Mouse (Mus musculus): ENCODE results near the gene Adamtsl5.
"Not testable (repeated sequence)": the region's sequence is repeated elsewhere in the genome, so short reads cannot be mapped to it uniquely, and the experiment has no call there.

Gene Adamtsl5

DNA sequence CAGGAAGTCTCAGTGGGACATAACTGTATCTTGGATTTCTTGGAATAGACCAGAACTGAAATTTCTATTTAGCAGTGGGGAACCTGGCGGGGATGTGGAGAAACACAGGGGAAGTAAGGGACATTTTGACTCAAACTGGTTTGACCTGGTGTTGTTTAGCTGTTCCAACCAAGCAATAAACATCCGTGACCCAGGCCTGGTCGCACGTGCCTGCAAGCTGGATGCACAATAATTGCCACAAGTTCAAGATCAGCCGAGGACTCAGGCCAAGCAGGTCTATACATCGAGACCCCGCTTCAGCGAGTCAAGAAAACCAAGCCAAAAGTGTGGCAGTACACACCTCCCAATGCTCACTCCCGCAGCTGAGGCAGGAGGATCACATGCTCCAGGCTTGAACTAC is 23.8 kb upstream of the Adamtsl5 start:
- no peak for DNase-seq (ENCODE audit: low spot score in 2 of 2)

DNA sequence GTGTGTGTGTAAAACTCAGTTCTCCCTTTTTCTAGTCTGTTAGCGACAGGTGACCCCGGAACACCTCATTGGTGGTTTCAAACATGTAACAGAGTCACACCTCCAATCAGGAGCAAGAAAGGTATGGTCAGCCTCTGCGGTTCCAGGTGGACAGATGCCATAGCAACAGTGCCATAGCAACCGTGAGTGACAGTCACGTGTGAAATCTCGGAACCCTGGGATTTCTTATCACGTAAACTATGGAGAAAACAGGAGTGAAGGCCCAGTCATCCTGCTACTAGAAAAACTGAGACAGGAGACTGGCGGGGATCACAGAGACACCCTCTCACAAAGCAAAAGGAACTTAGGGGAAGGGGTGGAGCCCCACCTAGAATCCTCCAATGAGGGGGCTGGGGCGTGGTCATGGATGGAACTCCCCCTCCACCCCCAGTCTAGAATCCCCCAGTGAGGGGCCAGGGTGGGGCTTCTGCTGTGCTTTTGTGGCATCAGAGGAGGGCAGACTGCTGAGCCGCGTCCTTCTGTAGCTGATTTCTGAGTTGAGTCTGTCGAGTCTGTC is 23.3 kb upstream of the Adamtsl5 start:
- DNase-seq (ENCODE audit: low spot score in 2 of 2): peak; percentile 69 to 86

DNA sequence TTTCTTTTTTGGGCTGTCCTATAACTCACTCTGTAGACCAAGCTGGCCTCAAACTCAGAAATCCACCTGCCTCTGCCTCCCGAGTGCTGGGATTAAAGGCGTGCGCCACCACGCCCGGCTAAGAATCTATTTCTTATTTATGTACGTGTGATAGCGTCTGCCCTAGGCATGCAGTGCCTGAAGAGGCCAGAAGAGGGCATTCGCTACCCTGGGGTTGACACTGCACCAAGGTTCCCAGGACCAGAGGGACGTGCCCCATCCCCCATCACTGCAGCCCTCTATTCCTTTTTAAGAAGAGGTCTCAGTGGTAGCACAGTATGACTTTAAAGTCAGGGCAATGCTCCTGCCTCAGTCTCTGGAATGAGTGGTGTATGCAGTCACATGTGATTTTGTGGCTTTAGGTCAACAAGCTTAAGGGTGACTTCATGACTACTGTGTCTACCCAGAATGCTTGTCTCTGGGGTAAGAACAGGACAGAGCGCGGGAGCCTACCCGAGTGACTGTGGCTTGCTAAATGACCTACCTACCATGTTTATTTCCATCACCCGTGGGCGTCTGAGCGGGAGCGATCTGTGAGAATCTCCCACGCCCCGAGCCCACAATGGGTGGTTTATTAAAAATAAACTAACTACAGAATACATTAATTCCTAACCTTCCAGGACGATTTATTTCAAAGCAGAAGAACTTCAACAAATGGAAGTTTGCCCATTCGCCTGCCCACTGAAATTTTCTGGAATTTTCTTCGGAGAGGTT is 22.0 kb upstream of the Adamtsl5 start:
- peak in 1 of 2 experiments; percentile 37 for DNase-seq (ENCODE audit: low spot score in 2 of 2)

DNA sequence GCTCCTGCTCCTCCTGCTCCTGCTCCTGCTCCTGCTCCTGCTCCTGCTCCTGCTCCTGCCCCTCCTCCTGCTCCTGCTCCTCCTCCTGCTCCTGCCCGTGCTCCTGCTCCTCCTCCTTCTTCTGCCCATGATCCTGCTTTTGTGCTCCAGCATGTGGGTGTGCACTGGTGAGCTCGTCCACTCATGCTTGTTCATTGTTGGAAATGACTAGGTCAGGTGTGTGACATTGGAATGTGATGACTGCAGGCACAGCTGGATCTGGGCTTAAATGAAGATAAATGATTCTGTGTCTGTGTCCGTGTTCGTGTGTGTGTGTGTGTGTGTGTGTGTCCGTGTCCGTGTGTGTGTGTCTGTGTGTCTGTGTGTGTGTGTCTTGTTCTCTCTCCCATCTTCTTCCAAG is 20.2 kb upstream of the Adamtsl5 start:
- no peak for DNase-seq (ENCODE audit: low spot score in 2 of 2)

DNA sequence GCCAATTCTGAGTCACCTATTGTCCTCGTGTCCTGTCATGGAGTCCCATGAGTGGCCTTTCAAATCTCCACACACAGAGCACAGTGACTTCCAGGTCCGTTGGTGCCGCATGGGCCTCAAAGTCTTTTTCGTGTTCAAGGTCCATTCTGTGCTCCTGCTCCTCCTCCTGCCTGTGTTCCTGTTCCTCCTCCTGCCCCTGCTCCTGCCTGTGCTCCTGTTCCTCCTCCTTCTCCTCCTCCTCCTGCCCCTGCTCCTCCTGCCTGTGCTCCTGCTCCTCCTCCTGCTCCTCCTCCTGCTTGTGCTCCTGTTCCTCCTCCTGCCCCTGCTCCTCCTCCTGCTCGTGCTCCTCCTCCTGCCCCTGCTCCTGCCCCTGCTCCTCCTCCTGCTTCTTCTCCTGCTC is 19.7 kb upstream of the Adamtsl5 start:
- DNase-seq (ENCODE audit: low spot score in 2 of 2): no peak

DNA sequence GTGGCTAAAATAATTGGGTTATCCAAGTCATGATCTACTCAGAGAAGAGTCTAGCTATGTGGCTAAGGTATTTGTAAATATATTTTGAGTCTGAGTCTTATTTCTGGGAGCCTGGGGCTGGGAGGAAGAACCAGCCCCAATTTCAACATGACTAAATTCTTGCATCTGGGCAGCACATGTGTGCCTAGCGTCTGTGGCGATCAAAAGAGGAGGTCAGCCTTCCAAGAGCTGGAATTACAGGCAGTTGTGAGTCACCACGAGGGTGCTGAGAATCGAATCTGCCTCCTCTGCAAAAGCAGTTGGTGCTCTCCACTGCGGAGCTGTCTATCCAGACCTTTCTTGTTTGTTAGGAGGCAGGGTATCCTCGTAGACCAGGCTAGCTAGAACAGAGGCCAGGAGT is 17.5 kb upstream of the Adamtsl5 start:
- DNase-seq (ENCODE audit: low spot score in 2 of 2): no peak

DNA sequence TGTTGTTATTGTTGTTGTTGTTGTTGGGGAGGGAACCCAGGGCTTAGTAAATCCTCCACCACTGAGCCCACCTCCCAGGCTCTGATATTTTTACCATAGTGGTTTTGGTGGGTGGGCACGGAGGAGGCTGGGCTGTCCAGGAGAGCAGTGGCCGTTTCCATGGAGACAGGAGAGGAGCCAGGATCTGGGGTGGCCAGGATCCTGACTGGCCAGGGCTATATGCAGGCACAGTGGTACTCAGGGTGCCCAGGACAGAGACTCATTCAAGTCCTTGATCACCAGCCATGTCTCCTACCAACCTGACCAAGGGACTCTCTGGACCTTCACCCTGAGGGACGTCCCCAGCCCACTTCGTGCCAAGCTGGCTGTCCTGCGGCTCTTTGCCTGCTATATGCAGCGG is 15.5 kb upstream of the Adamtsl5 start:
- no peak for DNase-seq (ENCODE audit: low spot score in 2 of 2)

DNA sequence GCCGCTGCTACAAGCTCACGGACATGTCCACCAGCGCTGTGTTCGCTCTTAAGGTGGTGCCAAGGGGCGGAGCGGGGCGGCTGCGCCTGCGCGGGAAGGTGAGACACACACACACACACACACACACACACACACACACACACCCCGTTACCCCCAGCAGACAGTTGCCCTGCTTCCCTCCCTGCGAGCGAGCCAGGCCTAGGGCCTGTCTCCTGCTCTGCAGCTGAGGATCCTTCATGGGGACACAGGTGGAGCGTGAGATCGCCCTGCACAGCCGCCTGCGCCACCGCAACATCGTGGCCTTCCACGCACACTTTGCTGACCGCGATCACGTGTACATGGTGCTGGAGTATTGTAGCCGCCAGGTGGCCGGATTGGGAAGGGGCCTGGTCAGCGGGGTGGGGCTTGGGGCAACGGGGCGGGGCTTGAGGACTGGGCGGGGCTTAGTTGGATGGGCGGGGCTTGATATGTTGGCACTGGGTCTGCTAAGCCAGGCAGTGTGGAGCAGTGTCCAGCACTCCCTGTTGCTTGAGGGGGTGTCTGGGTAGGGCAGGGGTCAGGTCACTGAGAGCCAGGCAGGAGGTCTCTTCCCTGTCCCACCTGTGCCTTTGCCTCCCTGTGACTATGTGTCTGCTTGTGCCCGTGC is 9.9 kb upstream of the Adamtsl5 start:
- DNase-seq (ENCODE audit: low spot score in 2 of 2): no peak

DNA sequence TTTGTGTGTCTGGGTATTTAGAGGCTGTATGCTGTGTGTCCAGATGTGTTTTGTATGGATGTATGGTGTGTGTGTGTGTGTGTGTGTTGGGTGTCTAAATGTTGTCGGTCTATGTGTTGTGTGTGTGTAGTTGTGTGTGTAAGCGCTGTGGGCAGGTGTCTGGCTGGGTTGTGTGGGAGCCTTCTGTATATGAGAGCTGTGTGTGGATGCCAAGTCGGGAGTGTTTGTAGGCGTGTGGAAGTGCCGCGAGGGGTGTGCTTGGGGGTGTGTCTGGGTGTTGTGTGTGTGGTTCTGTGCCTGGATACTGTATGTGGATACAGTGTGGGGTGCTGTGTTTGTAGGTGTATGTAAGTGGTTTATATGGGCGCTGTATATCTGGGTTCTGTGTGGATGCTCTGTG is 9.1 kb upstream of the Adamtsl5 start:
- DNase-seq (ENCODE audit: low spot score in 2 of 2): no peak

DNA sequence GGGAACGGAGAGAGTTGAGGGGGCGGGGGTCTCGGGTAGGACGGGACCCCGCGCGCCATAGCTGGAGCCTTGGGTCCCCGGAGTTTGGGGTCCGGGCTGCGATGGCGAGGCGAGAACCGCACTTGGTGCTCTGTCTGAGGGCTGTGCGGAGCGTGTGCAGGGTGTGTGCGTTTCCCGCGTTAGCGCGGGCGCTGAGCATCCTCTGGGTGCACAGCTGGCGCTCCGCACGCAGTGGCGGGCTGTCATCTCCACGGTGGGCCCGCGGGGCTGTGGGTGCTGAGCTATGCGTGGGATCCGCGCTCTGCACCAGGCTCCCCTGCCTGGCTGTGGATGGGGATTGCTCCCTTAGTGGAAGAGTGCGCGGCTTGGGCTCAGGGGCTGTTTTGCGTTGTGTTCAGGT is 8.5 kb upstream of the Adamtsl5 start:
- DNase-seq (ENCODE audit: low spot score in 2 of 2): no peak

DNA sequence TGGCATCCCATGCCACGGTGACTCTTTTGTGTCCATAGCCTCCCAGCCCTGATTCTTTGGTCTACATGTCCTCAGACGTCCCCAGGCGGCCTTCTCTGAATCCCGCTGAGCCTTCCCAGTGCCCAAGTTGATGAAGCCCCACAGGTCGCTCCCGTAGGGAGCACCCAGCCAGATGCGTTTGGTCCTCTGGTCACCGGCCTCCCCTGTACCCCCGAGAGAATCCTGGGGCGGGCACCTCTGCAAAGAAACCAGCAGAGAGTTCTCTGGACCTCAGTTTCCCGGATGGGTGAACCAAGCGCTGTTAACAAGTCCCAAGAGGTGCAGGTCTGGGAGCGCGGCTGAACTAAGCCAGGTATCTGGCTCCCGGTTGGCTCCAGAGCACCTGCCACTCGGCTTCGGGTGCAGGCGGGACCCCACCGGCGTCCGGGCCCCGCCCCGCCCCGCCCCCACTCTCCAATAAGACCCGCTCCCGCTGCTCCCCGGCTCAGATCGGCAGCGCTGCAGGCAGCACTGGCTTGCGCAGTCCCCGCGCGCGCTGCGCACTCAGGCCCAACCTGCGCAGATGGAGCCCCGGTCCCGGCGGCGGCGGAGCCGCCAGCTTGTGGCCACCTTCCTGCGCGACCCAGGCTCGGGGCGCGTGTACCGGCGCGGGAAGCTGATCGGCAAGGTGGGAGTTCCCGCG is 7.9 kb upstream of the Adamtsl5 start, which contains the start of gene Plk5:
Gene Plk5, plus strand, starts transcription at position 459 of the 682 bp plus-strand sequence.
- no peak for DNase-seq (ENCODE audit: low spot score in 2 of 2)

DNA sequence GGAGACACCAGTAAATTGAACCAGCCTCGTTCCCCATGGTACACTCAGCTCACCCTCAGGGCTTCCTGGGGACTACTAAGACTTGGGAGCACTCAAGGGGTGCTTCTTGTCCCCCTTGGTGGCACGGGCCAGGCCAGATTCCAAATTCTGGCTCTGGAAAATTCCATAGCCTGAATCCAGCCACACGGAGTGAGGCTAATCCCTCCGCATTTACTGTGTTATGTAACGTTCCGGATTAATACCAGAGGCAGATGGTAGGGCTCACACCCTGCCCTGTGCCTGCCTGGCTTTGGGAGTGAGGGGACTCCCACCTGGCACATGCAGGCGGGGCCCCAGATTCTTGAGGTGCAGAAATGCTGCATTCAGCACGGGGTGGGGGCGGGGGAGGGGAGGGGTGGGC is 7.2 kb upstream of the Adamtsl5 start:
- no peak for DNase-seq (ENCODE audit: low spot score in 2 of 2)

DNA sequence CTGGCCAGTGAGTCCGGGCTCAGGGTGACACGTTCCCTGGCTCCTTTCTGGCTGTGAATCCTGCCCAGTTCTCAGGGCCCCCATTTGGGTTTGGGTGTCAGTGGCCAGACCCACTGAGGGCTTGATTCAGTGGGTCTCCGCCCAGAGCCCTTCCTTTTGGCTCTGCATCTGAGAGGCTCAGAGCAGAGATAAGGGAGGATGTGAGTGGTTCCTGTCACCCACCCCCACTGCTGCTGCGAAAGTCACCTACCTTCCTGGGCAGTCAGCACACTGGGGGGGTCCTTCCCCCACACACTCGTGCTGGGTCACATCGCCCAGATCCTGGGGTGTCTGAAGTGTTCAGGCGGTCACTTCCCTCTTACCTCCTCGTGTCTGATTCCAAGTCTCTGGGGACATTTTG is 4.5 kb upstream of the Adamtsl5 start:
- DNase-seq (ENCODE audit: low spot score in 2 of 2): no peak

DNA sequence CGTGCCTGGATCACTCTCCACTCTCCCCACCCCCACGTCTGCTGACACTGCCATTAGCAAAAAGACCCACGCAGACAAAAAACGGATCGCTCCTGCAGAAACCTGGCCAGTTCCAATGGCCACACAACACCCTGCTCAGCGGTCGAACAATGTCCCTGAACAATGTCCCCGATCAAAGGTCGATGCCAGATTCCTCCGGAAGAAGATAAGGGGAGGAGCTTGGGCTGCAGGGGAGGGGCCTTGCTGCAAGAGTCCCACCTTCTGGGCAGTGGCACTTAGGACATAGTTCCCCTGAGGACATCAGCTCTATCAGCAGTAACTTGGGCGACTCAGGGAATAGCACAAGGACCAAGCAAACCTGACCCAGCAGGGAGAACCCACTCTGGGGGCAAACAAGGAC is 3.7 kb upstream of the Adamtsl5 start:
- no peak for DNase-seq (ENCODE audit: low spot score in 2 of 2)

DNA sequence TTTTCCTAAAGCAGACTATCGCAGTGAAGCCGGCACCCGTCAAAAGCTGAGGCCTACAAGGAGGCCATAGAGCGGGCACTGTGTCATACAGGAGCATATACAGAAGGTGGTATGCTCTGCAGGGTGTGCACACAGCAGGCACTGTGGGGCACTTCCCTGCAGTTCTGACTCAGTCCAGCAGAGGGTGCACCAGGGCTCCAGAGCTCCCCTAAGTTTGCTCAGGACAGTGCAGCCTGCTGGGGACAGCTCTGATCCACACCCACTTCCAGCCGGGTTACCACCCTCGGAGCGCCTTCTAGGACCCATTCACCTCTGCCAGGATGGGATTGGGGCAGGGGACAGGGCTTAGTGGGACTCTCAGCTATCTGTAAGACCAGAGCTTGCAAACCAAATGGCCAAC is 2.1 kb upstream of the Adamtsl5 start:
- DNase-seq (ENCODE audit: low spot score in 2 of 2): peak; percentile 74 to 84

DNA sequence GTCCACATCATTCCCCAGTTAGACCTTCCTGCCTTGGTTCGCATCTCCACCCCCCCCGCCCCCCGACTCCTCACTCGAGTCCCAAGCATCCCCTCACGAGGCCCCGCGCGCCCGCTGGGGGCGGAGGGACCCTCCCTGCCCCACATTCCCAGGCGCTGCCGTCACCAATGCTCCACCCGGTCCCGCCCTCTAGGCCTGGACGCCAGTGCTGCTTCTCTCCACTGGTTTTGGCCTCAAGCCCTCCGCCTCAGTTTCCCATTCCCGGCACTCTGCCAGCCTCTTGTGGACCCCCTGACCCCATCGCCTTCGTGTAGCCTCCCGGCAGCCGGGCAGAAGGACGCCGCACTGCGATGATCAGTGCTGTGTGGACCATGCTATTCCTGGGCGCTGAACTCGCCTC is 769 bp upstream of the Adamtsl5 start:
- no peak for DNase-seq (ENCODE audit: low spot score in 2 of 2)

DNA sequence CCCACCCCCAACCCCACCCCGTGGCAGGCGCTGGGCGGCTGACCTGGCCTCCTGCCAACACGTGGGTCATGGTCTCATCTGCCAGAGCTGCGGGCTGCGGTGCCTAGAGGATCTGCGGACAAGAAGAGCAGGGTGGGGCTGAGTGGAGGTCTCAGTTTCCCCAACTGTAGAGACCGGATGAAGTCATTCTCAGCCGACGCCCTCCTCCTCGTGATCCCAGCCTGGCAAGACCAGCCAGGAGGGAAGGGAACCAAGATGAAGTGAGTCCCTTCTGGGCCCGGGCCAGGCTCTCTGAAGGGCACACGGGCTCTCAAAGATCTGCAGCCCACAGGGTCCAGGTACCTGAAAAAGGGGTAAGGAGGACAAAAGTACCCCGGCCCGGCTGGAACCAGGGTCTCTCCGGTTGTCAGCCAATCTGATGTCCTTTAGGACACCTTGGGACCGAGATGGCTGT is 671 bp downstream of the Adamtsl5 start:
- DNase-seq (ENCODE audit: low spot score in 2 of 2): no peak

DNA sequence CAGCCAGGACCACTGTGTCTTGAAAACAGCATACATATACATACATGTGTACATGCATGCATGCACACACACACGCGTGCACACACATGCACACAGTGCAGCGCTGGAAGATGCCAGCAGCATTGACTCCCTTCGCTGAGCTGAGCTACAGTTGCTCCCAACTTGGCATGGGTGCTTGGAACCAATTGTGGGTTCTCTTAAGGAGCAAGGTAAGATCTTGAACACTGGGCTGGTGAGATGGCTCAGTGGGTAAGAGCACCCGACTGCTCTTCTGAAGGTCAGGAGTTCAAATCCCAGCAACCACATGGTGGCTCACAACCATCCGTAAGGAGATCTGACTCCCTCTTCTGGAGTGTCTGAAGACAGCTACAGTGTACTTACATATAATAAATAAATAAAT is 2.3 kb downstream of the Adamtsl5 start:
- not testable (repeated sequence) for DNase-seq (ENCODE audit: low spot score in 2 of 2)

DNA sequence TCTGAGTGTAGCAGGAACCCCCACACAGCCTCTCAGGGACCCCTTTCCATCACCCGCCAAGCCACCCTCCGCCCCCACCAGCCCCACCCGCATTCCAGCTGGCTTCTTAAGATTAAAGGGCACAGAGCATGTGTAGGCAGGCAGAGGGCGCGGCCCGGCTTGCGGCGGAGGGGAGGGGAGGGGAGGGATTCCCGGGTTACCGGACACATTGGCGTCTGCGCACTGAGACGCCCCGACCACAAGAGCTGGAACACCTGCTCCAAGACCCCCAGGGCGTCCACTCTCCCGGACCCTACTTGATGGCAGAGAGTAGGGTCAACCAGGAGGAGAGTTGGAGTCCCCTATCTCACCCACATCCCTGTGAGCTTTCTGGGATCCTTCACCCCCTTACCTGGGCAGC is 3.1 kb downstream of the Adamtsl5 start:
- DNase-seq (ENCODE audit: low spot score in 2 of 2): no peak

DNA sequence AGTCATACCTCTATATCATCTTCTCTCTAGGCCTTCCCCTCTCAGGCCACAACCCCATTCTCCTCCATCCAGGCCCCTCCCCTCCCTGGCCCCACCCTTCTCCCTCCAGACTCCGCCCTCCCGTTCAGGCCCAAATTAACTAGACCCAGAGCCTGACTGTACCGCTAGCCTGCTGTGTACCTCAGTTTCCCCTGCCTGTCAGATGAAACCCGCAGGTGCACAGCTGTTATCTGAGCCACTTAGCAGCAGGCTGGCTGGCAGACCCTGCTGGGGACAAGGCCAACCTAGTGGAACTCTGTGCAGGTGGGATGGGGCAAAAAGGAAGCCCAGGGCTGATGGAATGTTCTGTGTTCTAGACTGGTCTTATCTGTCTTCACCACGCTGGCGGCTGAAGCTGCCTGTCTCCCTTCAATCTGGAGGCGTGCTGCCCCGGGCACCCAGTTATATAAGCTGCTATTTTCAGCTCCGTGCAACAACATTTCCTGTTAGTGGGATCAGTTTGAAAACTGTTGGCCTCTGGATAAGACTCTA is 4.0 kb downstream of the Adamtsl5 start:
- DNase-seq (ENCODE audit: low spot score in 2 of 2): no peak

DNA sequence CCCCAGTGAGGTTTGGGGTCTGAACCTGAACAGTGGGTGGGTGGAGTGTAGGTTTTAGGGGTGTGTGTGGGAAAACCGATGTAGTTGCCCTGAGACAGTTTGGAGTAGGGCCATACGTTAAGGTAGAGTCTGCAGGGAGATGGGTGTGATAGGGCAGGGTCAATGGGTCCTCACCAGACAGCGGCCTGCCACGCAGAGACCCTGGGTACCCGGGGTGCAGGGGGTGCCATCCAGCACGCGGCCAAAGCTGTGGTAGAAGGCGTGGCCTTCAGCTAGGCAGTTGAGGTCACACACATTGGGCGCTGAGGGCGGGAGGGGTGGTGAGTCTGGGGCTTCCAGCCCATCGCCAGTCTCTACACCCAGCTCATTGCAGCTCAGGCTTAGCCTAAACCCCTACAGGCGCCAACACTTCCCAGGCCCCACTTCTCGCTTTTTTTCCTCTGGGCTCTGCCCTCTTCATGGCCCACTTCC is 4.8 kb downstream of the Adamtsl5 start:
- no peak for DNase-seq (ENCODE audit: low spot score in 2 of 2)

DNA sequence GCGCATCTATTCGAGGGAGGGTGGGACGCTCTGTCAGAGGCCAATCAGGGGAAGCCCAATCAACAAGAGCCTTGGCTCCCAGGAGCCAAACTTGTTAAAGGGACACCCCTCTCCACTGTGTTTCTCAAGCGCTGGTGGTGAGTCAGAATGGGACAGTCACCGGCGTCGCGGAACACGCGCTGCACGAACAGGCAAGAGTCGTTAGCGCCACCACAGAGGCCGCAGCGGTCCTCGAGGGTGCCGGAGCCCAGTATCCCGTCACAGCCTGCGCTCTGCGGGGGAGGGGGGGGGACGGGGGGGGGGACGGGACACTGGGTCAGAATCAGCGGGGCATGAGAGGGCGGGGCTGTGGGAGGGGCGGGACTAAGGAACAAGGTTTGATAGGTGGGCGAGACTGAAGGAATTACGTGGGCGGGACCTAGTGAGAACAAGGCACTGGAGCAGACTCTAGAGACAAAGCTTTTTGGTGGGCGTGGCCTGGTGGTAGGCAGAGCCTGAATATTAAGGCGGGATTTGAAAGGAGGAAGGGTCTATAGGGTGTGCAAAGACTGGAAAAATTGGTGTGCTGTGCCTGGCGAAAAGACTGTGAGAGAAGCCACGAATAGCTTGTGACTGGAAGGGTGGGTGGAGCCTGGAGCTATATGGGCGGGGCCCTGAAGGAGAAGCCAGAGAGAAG is 5.3 kb downstream of the Adamtsl5 start:
- peak; percentile 76 to 81 for DNase-seq (ENCODE audit: low spot score in 2 of 2)

All from natural killer cell, adult 2 months (primary cell).